Mouse (Mus musculus) T-helper 17 cell (primary cell): ENCODE measurements around the gene Rps15a.

Experiments used
- in situ Hi-C, 2 experiments: fragments of 300-600 bp; cut with MboI, MseI; formaldehyde crosslinking; loops; 1 replicate in 1 of 2; 2 replicates in 1 of 2; pipeline ENCODE4 v1.15.1; 2025; ENCODE audit warnings: high pct_unique_total_duplicates in 2 of 2

The Rps15a gene

GRCm38 (mm10) chr7:118115877-118116568 is at the start of gene Rps15a:
Gene Rps15a (minus strand): TSS chr7:118116188.
- in situ Hi-C loops = loop anchor here (5.0 to 25.0 kb wide), 2 partner anchors 161 to 596 kb away; partner anchors contain the start of genes Ccp110 (in 1 of the 2) and Gde1 (in 1 of the 2)

GRCm38 (mm10) chr7:118163006-118163405 is 47.0 kb upstream of the Rps15a start:
- in situ Hi-C loops = no loop called here

- in situ Hi-C loops = no loop called here
Observed at GRCm38 (mm10) chr7:118160121-118160520, 44.1 kb upstream of the Rps15a start.

GRCm38 (mm10) chr7:118156461-118156860 is 40.5 kb upstream of the Rps15a start:
- in situ Hi-C loops = no loop called here

- in situ Hi-C loops = no loop called here
Observed at GRCm38 (mm10) chr7:118154150-118154549, 38.2 kb upstream of the Rps15a start.

- in situ Hi-C loops = loop anchor here in 1 of 2 experiments (5.0 kb wide), 1 partner anchor 39 kb away; no protein-coding TSS in a partner anchor
Observed at GRCm38 (mm10) chr7:118143602-118144001, 27.6 kb upstream of the Rps15a start.

- in situ Hi-C loops = loop anchor here in 1 of 2 experiments (5.0 kb wide), 1 partner anchor 39 kb away; no protein-coding TSS in a partner anchor
Observed at GRCm38 (mm10) chr7:118143123-118143522, 27.1 kb upstream of the Rps15a start.

- in situ Hi-C loops = loop anchor here in 1 of 2 experiments (5.0 kb wide), 1 partner anchor 41 kb away; no protein-coding TSS in a partner anchor
Observed at GRCm38 (mm10) chr7:118141271-118141670, 25.3 kb upstream of the Rps15a start.

- in situ Hi-C loops = loop anchor here in 1 of 2 experiments (5.0 kb wide), 1 partner anchor 567 kb away; no protein-coding TSS in a partner anchor
Observed at GRCm38 (mm10) chr7:118135128-118135527, 19.1 kb upstream of the Rps15a start.

GRCm38 (mm10) chr7:118129430-118130041 is 13.5 kb upstream of the Rps15a start, which contains the start of gene Arl6ip1:
Gene Arl6ip1 (minus strand): TSS chr7:118129662.
- in situ Hi-C loops = no loop called here

- in situ Hi-C loops = no loop called here
Observed at GRCm38 (mm10) chr7:118128925-118129429, 13.0 kb upstream of the Rps15a start.

- in situ Hi-C loops = no loop called here
Observed at GRCm38 (mm10) chr7:118126219-118126875, 10.4 kb upstream of the Rps15a start.

- in situ Hi-C loops = no loop called here
Observed at GRCm38 (mm10) chr7:118125736-118126135, 9.7 kb upstream of the Rps15a start.

GRCm38 (mm10) chr7:118123512-118124411 is 7.8 kb upstream of the Rps15a start:
- in situ Hi-C loops = loop anchor here in 1 of 2 experiments (25.0 kb wide), 1 partner anchor 589 kb away; the partner anchor contains the start of genes Ccp110 and Gde1

GRCm38 (mm10) chr7:118122235-118122634 is 6.2 kb upstream of the Rps15a start:
- in situ Hi-C loops = loop anchor here in 1 of 2 experiments (25.0 kb wide), 1 partner anchor 590 kb away; the partner anchor contains the start of genes Ccp110 and Gde1

GRCm38 (mm10) chr7:118120654-118121053 is 4.7 kb upstream of the Rps15a start:
- in situ Hi-C loops = loop anchor here in 1 of 2 experiments (25.0 kb wide), 1 partner anchor 592 kb away; the partner anchor contains the start of genes Ccp110 and Gde1

- in situ Hi-C loops = loop anchor here (5.0 to 25.0 kb wide), 2 partner anchors 157 to 592 kb away; partner anchors contain the start of genes Ccp110 (in 1 of the 2) and Gde1 (in 1 of the 2)
Observed at GRCm38 (mm10) chr7:118119946-118120345, 4.0 kb upstream of the Rps15a start.

GRCm38 (mm10) chr7:118119142-118119541 is 3.2 kb upstream of the Rps15a start:
- in situ Hi-C loops = loop anchor here (5.0 to 25.0 kb wide), 2 partner anchors 158 to 593 kb away; partner anchors contain the start of genes Ccp110 (in 1 of the 2) and Gde1 (in 1 of the 2)

GRCm38 (mm10) chr7:118118426-118118825 is 2.4 kb upstream of the Rps15a start:
- in situ Hi-C loops = loop anchor here (5.0 to 25.0 kb wide), 2 partner anchors 159 to 594 kb away; partner anchors contain the start of genes Ccp110 (in 1 of the 2) and Gde1 (in 1 of the 2)
